Mouse (Mus musculus) lung, embryonic 16.5 days (tissue): ENCODE measurements around the gene Strn3. TPM values are rescaled to one million over a fixed set of nuclear protein-coding genes. Genes with fewer than 3 reads are reported as not detected.

Source experiments
- ATAC-seq: fragments of 200-750 bp; cut with Nextera tagmentation; 2 replicates; pipeline ENCODE4 v1.8.0; 2017; ENCODE audit warnings: low read depth, mild to moderate bottlenecking, moderate library complexity
- H3K27ac ChIP-seq: fragments of 300-500 bp; sonication (generic); 2 replicates; pipeline ENCODE4 v1.5.1; 2014; ENCODE audit warnings: mild to moderate bottlenecking, control low read depth, low read length
- H3K27me3 ChIP-seq: fragments of 300-500 bp; sonication (generic); 2 replicates; pipeline ENCODE4 v1.6.1; 2014; ENCODE audit warnings: low read depth, low read length, mixed read lengths; ENCODE audit not compliant: control insufficient read depth, insufficient read depth
- H3K36me3 ChIP-seq: fragments of 300-500 bp; sonication (generic); 2 replicates; pipeline ENCODE4 v1.6.1; 2014; ENCODE audit warnings: low read length; ENCODE audit not compliant: control insufficient read depth, insufficient read depth
- H3K4me1 ChIP-seq: fragments of 300-500 bp; sonication (generic); replicated peaks from 2 replicates; pipeline ENCODE4 v1.6.1; 2014; ENCODE audit warnings: low read length, mixed read lengths; ENCODE audit not compliant: control insufficient read depth, insufficient read depth
- H3K4me2 ChIP-seq: fragments of 300-500 bp; sonication (generic); 2 replicates; pipeline ENCODE4 v1.6.1; 2014; ENCODE audit warnings: low read depth, low read length, control low read depth
- H3K4me3 ChIP-seq: fragments of 300-500 bp; sonication (generic); 2 replicates; pipeline ENCODE4 v1.5.1; 2014; ENCODE audit warnings: mild to moderate bottlenecking, low read length, control low read depth
- H3K9ac ChIP-seq: fragments of 300-500 bp; sonication (generic); 2 replicates; pipeline ENCODE4 v1.6.1; 2014; ENCODE audit warnings: low read length, control low read depth
- H3K9me3 ChIP-seq: fragments of 300-500 bp; sonication (generic); 2 replicates; pipeline ENCODE4 v1.6.1; 2016; ENCODE audit warnings: low read length; ENCODE audit not compliant: control insufficient read depth
- WGBS: fragments of 180-500 bp; shearing (Covaris S2); extraction: QIAGEN DNeasy Blood & Tissue Kit; methylation state at CpG from one replicate; pipeline ENCODE4 v1.1.7; 2014; 5-methylcytosine and 5-hydroxymethylcytosine counted together
- polyA plus RNA-seq: library from polyadenylated mRNA; unstranded; fragments of >200 nt; fragmentation: Nextera tagmentation; extraction: Ambion mirVana; gene quantifications from 2 replicates; pipeline ENCODE4 v1.2.1, GENCODE M21; 2015

Strn3 gene
- polyA plus RNA-seq, 1 experiment from 2014 or later, result 36.1 TPM

DNA sequence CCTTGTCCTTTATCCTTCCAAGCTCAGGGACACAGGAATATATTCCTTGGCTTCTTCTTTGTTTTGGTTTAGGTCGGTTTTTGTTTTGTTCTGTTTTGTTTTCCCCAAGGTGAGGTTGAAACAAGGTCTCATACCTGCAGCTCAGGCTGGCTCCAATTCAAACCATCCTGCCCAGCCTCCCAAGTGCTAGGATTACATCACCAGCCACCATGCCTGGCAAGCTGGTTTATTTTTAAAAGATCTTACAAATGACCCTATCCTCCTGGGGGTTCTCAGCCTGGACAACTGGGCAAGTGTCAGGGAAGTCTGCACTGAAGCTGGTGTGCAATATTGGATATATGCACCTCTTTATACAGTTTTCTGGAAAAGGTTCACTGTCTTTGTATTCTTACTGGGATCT, 21.0 kb upstream of the Strn3 start:
- no peak for ATAC-seq
- peaks cover 4% of the 10 kb centered on the region; the same call in 1 of the 2 replicates for H3K4me1 ChIP-seq
- WGBS, result 37% methylated on average over 1 of the region's 1 CpGs
- H3K4me2 ChIP-seq, result no peak overlapping the region
- H3K9ac ChIP-seq, result no peak overlapping the region
- no peaks in the 10 kb centered on the region for H3K27me3 ChIP-seq
- no peaks in the 10 kb centered on the region for H3K9me3 ChIP-seq
- H3K4me3 ChIP-seq, result no peak overlapping the region
- H3K27ac ChIP-seq, result no peak overlapping the region
- no peaks in the 10 kb centered on the region for H3K36me3 ChIP-seq

DNA sequence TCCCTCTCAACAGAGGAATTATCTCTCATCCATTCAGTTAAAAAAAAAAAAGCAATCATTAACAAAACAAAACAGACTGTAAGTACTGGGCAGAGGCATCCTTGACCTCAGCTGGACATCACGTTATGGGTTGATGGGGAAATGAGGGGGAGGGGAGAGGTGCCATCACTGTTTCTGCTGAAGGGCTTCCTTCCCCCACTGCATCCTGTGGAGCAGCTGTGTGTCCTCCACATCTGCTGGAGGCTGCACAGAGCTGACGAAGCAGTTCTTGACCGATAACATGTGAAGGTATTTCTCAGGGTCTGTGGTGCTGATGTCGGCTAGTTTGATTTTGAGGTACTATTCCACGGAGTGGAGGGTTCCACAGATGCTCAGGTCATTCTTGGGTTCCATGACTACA, 18.5 kb upstream of the Strn3 start:
- Histone ChIP-seq H3K27ac (no peak overlapping the region), H3K27me3 (no peaks in the 10 kb centered on the region), H3K9me3 (no peaks in the 10 kb centered on the region), H3K4me3 (no peak overlapping the region), H3K4me1 (peaks cover 4% of the 10 kb centered on the region; the same call in 1 of the 2 replicates), H3K4me2 (no peak overlapping the region), H3K9ac (no peak overlapping the region), H3K36me3 (no peaks in the 10 kb centered on the region)
- ATAC-seq, result peak; percentile 36; the same call in 1 of the 2 replicates
- 54% methylated on average over 5 of the region's 5 CpGs for WGBS

DNA sequence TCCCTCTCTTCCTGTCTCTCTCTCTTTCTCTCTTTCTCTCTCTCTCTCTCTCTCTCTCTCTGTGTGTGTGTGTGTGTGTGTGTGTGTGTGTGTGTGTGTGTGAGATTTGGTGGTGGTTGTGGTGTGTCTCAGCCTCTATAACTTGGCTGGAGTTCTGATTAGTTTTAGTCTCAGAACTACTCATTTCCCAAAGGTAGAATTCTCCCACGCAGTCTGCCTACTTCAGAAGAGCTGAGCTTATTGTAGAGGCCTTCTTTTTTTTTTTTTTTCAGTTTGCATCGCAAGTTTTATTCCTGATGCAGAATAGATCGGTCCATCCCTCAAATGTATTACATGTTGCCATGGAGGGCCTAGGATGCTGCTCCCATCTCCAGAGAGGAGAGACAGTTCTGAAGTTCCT, 18.0 kb upstream of the Strn3 start:
- no peak for ATAC-seq
- no peaks in the 10 kb centered on the region for H3K9me3 ChIP-seq
- no peaks in the 10 kb centered on the region for H3K36me3 ChIP-seq
- H3K4me2 ChIP-seq, result no peak overlapping the region
- 81% methylated on average over 3 of the region's 3 CpGs for WGBS
- no peaks in the 10 kb centered on the region for H3K27me3 ChIP-seq
- H3K27ac ChIP-seq, result no peak overlapping the region; the same call in 1 of the 2 replicates
- H3K4me3 ChIP-seq, result no peak overlapping the region
- H3K4me1 ChIP-seq, result peaks cover 4% of the 10 kb centered on the region; the same call in 1 of the 2 replicates
- H3K9ac ChIP-seq, result no peak overlapping the region

DNA sequence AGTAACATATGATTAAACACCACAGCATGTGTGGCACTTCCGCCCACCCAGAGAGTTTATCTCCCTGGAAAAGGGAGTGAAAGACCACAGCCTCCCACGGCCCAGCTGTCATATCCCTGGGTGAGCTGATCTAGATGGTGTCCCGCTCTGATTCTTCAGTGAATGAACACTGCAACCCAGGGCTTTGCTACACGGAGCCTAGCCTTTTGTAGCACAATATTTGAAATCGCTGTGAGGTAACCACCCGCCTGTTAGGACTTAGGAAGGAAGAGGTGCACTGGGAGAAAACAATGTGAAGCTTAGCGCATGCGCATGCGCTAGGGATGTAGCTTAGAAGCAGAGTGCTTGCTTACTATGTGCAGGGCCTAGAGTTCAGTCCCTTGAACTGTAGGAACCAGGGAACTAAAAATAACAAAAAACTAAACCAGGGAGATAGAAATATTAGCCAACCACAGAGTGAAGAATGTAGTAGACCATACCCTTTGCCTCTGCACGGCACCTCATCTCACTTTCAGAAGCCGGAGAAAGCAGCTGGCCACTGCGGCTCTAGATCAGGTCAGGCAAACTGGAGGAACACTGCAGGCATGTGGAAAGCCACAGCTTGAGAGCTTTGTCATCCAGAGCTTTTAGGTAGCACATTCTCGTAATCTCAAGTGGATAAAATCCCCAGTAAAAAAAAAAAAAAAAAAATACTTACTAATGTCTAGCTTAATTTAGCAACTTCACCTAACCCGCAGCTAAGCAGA, 17.4 kb upstream of the Strn3 start:
- no peaks in the 10 kb centered on the region for H3K36me3 ChIP-seq
- H3K4me2 ChIP-seq, result no peak overlapping the region
- no peak overlapping the region for H3K4me3 ChIP-seq
- no peaks in the 10 kb centered on the region for H3K27me3 ChIP-seq
- H3K9me3 ChIP-seq, result no peaks in the 10 kb centered on the region
- H3K4me1 ChIP-seq, result peaks cover 4% of the 10 kb centered on the region; the same call in 1 of the 2 replicates
- H3K27ac ChIP-seq, result peak overlapping the region; percentile 34
- ATAC-seq, result peak; percentile 67
- 59% methylated on average over 14 of the region's 14 CpGs for WGBS
- no peak overlapping the region for H3K9ac ChIP-seq

DNA sequence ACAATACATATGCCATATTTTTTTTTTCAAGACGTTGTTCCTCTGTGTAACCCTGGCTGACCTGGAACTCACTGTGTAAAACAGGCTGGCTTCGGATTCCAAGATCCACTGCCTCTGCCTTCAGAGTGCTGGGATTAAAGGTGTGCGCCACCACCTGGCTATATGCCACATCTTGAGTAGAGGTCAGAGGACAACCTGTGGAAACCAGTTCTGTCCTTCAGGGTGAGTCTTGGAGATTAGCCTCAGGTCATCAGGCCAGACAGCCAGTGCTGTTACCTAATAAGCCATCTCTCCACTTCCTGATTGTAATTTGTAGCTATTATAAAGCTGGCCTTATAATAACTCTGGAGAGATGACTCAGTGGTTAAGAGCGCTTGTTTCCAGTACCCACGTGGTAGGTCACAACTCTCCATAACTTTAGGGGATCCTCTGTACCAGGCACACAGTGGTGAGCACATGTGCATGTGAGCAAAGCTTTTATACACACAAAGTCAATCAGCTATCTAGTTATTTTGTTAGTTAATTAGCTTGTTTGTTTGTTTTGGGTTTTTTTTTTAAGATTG, 15.1 kb upstream of the Strn3 start:
- Histone ChIP-seq H3K27me3 (no peaks in the 10 kb centered on the region), H3K36me3 (no peaks in the 10 kb centered on the region), H3K27ac (no peak overlapping the region), H3K9me3 (peaks cover 4% of the 10 kb centered on the region; the same call in 1 of the 2 replicates), H3K4me3 (no peak overlapping the region), H3K4me1 (peaks cover 4% of the 10 kb centered on the region; the same call in 1 of the 2 replicates), H3K4me2 (no peak overlapping the region), H3K9ac (no peak overlapping the region)
- WGBS, result 70% methylated on average over 5 of the region's 5 CpGs
- ATAC-seq, result no peak

DNA sequence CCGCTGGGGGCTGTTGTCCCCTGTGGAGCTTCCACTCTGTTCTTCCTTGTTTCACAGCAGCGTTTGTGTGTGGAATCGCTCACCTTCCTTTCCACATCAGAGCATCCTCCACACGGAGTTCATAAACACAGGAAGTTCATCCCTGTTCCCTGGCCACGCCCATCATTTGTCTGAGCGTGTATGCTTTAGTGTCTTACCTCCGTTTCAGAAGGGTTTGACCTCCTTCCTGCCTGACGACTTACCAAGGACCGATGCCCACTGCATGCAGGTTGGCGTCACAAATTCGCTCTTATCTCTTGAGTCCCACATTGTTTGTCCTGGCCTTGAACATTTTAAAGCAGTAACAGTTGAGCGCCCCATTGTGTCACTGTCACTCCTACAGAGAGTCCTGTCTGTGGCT, 14.1 kb upstream of the Strn3 start:
- no peak overlapping the region for H3K9ac ChIP-seq
- H3K4me3 ChIP-seq, result no peak overlapping the region
- H3K27ac ChIP-seq, result peak overlapping the region; percentile 17; the same call in 1 of the 2 replicates
- peaks cover 5% of the 10 kb centered on the region; the same call in 1 of the 2 replicates for H3K9me3 ChIP-seq
- no peaks in the 10 kb centered on the region for H3K36me3 ChIP-seq
- peak; percentile 29 for ATAC-seq
- no peaks in the 10 kb centered on the region for H3K27me3 ChIP-seq
- H3K4me2 ChIP-seq, result no peak overlapping the region
- peaks cover 4% of the 10 kb centered on the region; the same call in 1 of the 2 replicates for H3K4me1 ChIP-seq
- WGBS, result 53% methylated on average over 12 of the region's 12 CpGs

DNA sequence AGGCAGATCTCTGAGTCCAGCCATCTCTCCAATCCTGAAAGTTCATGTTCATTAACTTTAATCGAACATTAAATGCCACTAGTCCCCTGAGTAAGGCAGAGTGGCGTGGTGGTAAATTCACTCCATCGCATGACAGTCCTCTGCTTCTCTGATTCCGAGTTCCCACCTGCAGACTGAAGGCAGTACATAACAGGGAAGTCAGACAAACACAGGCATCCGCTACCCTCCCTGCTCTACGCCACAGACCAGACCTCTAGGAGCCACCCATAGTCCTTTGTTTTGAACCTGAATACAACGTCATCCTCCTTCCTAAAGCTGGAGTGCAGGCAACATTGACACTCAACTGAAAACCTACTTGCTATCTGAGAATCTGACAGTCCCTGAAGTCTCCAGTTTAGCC, 12.9 kb upstream of the Strn3 start:
- Histone ChIP-seq H3K4me1 (peaks cover 6% of the 10 kb centered on the region), H3K4me3 (no peak overlapping the region), H3K36me3 (no peaks in the 10 kb centered on the region), H3K9me3 (peaks cover 5% of the 10 kb centered on the region; the same call in 1 of the 2 replicates), H3K27ac (no peak overlapping the region), H3K4me2 (no peak overlapping the region), H3K27me3 (no peaks in the 10 kb centered on the region), H3K9ac (no peak overlapping the region)
- no peak for ATAC-seq
- 67% methylated on average over 7 of the region's 7 CpGs for WGBS

DNA sequence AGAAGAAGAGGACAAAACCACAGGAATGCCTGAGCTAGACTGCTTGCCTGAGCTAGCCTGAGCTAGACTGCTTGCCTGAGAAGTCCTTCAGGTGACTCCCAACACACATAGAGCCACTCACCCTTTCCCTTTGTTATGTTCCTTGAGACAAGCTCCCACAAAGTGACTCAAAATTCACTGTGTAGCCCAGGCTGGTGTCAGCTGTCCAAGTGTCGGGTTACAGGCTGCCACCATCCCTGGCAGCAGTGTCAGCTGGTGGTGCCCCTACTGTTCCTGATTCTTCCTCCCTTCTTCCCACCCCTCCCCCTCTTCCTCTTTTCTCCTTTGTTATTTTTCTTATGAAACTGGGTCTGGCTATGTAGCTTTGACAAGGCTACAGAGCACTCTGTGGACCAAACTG, 12.2 kb upstream of the Strn3 start:
- no peaks in the 10 kb centered on the region for H3K36me3 ChIP-seq
- H3K27ac ChIP-seq, result no peak overlapping the region
- no peaks in the 10 kb centered on the region for H3K27me3 ChIP-seq
- ATAC-seq, result no peak
- peaks cover 2% of the 10 kb centered on the region; the same call in 1 of the 2 replicates for H3K4me1 ChIP-seq
- H3K9me3 ChIP-seq, result peaks cover 5% of the 10 kb centered on the region; the same call in 1 of the 2 replicates
- H3K4me2 ChIP-seq, result no peak overlapping the region
- no peak overlapping the region for H3K9ac ChIP-seq
- H3K4me3 ChIP-seq, result no peak overlapping the region
- 32% methylated on average over 1 of the region's 1 CpGs for WGBS

DNA sequence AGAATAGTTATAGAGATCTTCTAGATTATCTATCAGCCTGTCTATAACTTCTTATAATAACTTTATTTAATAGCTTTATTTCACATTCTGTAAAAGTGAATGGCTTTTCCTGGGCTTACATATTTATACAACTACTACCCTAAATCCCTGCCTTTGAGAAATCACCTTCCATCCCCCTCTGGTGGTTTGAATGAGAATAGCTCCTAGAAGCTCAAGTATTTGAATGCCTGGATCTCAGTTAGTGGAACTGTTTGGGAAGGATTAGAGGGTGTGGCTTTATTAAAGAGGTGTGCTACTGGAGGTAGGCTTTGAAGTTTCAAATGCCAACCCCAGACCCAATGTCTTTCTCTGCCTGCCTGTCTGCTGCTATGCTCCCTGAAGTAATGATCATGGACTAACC, 10.0 kb upstream of the Strn3 start:
- Histone ChIP-seq H3K27me3 (no peaks in the 10 kb centered on the region), H3K4me3 (no peak overlapping the region), H3K9me3 (peaks cover 5% of the 10 kb centered on the region; the same call in 1 of the 2 replicates), H3K4me1 (peaks cover 2% of the 10 kb centered on the region; the same call in 1 of the 2 replicates), H3K9ac (no peak overlapping the region), H3K27ac (no peak overlapping the region), H3K36me3 (no peaks in the 10 kb centered on the region), H3K4me2 (no peak overlapping the region)
- ATAC-seq, result no peak
